Mouse (Mus musculus) gastrocnemius, postnatal 10 days (tissue): ENCODE results near the gene Fgfr2. TPM values are rescaled to one million over a fixed set of nuclear protein-coding genes. Genes with fewer than 3 reads are reported as not detected.
A peak's percentile ranks its signal among the peaks of the same experiment; 100 is the strongest.
"Not testable (repeated sequence)": the region's sequence is repeated elsewhere in the genome, so short reads cannot be mapped to it uniquely, and the experiment has no call there.

ENCODE experiments used
- DNase-seq: peaks from one replicate; pipeline ENCODE4 v3.0.0; 2021; ENCODE audit warnings: mixed read lengths
- total RNA-seq, 2 experiments: library from RNA; stranded (reverse); gene quantifications; 2 replicates each; pipeline ENCODE4 v1.2.3; 2021

Fgfr2 gene
- total RNA-seq, 2 experiments from 2014 or later, result 3.0 to 6.1 TPM

DNA sequence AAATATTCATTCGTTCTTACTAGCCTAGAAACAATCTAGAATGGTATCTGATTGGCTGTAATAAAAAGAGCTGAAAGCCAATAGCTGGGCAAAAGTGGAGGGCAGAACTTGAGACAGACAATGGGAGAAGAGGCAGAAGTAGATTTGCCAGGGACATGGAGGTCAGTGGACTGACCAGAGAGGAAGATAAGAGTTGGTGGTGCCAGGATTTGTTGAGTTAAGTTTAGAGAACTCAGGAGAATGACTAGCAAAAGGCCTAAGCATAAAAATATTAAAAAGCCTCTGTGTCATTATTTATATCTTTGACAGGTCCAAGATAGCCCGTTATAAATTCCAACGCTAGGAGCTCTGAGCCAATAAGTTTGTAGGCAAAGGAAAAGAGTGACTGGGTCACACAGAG, 2668.9 kb downstream of the Fgfr2 start:
- DNase-seq, result no peak

GRCm38 (mm10) chr7:130435776-130436175, 2687.4 kb downstream of the Fgfr2 start:
- no peak for DNase-seq

GRCm38 (mm10) chr7:130432141-130432540, 2691.0 kb downstream of the Fgfr2 start:
- DNase-seq, result no peak

DNA sequence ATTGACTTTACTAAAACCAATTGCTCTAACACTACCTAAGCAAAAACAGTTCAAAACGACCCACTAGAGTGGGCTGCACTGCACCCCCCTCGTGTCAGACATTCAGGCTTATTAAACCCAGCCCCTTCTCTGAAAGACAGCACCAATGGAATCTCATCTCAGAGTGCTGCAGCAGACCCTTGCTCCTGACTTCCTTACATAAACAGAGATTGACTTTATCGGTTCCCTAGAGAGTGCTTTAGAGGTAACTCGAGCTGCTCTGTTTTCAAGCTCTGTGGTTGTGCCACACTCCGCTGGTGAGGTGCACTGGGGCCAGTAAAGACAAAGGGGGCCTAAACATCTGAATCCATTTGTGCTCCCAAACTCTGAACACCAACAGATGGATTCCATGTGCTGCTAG, 2696.6 kb downstream of the Fgfr2 start:
- no peak for DNase-seq

DNA sequence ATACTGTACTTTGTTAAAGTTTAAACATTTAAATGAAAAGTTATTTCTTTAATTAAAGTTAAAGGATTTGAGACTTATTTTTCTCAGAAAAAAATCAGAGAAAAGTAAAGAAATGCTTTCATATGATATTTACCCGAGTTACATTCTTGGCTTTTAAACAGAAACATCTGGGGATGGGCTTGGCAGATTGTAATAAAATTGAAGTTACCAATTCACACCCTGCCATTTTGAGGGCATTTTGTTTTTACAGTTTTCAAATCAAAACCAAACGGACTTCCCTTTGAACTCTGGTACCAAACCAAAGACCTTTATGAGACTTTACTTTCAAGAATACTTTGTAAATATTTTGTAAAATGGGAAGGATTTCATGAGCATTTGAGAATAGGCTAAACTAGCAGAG, 2697.2 kb downstream of the Fgfr2 start:
- no peak for DNase-seq

DNA sequence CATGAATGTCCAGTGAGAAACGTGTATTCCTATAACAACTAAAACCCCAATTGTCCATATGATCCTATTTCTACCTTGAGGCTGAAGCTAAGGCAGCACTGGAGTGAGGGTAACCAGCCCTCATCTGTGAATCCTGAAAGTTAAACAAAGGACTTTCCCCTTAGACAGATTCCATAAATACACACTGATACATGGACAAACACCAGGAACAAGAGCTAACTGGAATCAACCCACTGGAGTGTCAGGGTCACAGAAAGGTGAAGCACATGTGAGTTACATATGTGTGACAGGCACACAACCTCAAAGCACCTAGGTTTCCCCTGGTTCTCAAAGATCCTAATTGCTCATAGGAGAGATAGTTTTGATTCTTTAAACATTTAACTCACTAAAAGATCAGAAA, 2703.2 kb downstream of the Fgfr2 start:
- no peak for DNase-seq

DNA sequence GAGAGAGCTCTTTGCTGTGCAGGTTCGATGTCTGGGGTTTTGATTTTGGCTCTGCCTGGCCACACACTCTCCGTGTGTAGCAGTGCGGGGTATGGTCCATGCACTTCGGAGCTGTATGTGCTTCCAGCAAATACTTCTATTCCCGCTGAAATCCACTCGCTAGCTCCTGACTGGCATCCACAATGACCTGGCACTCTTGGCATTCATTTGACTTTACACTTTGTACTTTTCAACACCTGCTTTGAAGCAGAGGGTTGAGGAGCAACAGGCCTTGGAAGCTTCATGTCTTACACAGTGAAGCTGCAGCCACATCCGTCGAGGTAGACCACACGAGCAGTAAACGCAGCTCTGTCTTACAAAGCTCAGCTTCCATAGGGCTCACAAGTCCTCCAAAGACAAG, 2715.5 kb downstream of the Fgfr2 start:
- DNase-seq, result no peak

GRCm38 (mm10) chr7:130403346-130403745, 2719.8 kb downstream of the Fgfr2 start:
- DNase-seq, result no peak

DNA sequence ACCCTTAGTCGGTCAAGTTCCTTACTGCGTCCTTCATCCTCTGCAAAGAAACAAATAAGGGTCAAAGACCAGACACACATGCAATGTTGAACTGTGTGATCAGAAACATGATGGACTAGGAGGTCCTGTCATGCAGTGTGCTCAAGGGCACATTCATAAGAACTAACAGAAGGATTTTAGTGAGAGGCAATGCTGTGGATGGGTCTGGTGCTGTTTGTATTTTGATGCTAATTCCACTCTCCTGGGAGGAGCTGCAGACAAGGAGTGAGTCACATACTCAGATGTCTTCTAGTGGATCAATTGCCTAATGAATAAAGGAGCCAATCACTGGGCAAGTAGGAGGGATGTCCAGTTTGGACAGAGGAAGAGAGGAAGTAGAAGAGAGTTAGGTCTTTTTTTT, 2728.5 kb downstream of the Fgfr2 start:
- no peak for DNase-seq

DNA sequence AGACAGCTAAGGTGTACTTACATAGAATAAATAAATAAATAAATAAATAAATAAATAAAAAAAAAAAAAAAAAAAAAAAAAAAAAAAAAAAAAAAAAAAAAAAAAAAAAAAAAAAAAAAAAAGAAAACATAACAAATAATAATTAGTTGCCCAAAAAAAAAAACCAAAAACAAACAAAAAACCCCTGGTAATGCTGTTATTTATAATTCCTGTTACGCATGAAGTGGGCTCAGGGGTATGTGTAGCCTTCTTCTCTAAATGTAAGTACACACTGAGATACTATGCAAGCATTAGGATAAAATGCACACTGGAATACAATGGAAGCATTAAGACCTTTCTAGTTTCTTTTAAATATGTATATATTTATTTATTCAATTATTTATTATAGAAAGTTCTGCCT, 2733.1 kb downstream of the Fgfr2 start:
- DNase-seq, result not testable (repeated sequence)

DNA sequence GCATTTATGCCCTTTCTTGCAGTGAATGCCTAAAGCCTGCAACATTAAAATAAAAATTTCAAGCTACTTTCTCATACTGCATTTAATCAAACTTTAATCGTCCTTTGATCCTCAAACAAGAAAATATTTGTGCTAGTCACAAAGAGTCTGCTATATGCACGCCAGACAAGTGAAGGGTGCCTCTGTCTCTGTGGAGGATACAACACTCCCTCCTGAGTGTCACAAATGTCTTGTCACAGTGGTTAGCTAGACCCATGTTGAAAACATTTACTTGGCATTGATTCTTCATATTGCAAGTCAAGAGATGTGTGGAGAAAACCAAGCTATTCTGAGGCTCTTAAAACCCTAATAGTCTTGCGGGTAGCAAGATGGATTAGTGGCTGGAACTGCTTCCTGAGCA, 2736.8 kb downstream of the Fgfr2 start:
- no peak for DNase-seq

- no peak for DNase-seq
Observed at GRCm38 (mm10) chr7:130385732-130386294, 2737.3 kb downstream of the Fgfr2 start.

DNA sequence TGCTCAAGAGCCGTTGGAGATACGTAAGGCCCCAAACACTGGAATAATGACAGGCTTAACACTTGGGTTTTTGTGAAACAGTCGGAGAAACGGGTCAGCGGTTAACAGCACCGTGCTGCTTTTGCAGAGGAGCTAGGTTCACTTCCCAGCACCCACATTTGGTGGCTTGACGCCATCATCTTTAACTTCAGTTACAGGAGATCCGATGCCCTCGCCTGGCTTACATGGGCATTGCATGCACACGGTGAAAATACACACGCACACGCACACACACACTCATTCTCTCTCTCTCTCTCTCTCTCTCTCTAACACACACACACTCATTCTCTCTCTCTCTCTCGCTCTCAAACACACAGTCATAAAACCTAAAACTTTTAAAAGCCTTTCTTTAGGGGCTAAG, 2741.0 kb downstream of the Fgfr2 start:
- DNase-seq, result no peak

GRCm38 (mm10) chr7:130381387-130381951, 2741.7 kb downstream of the Fgfr2 start:
- no peak for DNase-seq

- peak; percentile 37 for DNase-seq
Observed at GRCm38 (mm10) chr7:130380769-130381355, 2742.3 kb downstream of the Fgfr2 start.

- DNase-seq, result no peak
Observed at GRCm38 (mm10) chr7:130380367-130380766, 2742.8 kb downstream of the Fgfr2 start.

DNA sequence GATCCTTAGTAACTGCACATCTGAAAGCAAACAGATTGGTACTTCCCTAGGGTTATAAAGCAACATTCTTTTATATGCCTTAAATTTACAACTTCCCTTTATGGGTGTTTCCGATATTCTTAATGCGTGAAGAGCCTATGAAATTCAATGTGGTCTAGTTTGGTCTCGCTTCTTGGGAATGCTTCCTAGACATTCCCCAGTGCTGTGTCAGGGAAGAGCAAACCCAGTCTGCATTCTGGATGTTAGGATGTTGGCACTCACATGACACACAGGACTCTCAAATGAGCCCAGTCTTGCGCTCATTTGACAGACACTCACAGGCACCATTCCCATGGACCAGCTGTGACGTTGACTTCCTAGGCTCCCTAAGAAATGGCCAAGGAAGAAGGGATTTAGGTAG, 2743.3 kb downstream of the Fgfr2 start:
- no peak for DNase-seq

DNA sequence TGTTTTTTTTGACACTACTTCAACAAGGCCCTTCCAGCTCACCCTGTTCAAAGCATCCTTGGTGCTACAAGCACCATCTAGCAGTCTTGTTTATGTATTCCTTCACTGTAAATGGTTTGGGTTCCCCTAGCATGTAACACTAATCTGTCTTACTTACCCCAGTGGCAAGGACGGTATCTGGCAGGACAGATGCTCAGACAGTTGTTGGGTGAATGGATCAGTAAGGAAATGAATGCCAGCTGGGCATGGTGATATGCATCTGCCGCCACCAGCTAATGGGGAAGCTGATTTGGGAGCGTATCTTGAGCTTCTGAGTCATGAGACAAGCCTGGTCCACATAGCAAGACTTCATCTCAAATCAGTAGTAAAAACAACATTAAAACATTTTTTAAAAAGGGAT, 2744.8 kb downstream of the Fgfr2 start:
- no peak for DNase-seq

DNA sequence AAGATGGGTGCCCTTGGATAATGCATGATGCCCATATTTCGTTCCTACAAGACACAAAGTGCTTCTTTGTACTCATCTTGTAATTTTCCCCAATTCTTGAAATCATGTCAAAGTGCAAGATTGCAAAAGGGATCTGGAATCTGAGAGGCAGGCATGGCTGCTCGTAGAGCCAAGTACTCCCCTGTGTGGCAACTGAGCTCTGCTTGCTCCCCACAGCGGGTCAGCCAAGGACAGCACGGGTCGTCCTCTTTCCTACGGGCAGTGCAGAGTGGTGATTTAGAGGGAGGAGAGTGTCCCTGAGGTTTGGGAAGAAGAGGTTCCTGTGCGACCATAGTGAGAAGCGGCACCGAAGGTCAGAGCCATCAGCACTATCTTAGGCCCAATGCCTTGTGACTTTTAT, 2748.8 kb downstream of the Fgfr2 start:
- DNase-seq, result no peak

DNA sequence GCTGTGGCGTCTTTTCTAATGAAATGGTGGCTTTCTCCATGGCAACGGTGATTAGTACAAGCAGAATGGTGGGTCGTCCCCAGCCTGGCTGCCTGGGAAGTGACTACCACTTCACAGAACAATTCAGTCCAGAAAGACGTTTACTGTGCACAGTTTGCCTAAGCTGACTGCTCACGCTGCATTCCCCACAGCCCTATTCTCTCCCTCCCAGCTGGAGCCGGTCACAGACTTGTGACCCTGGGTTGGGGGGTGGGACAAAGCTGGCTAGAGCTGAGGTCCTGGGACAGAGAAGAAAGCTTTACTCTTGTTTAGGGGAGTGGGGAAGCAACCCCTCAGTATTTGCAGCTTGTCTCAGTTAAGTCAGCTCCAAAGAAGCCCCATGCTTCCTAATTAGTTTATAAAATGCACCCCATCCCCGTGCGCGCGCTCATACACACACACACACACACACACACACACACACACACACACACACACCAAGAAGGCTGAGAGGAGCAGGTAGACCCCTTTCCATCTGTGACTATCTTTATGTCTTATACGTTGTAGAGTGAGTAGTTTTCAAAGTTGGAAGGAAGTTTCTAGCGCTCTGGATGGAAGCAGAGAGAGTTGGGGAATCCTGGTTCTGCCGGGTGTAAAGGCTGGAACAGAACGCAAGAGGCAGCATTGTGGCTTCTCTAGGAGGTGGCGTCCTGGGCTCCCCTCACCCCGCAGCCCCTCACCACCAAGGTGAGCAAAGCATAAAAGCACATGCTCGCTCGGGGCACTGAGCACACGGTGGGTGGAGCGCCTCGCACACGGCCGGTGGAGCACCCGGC, 2754.1 kb downstream of the Fgfr2 start:
- DNase-seq, result no peak

GRCm38 (mm10) chr7:130368036-130368826, 2754.9 kb downstream of the Fgfr2 start:
- DNase-seq, result no peak

DNA sequence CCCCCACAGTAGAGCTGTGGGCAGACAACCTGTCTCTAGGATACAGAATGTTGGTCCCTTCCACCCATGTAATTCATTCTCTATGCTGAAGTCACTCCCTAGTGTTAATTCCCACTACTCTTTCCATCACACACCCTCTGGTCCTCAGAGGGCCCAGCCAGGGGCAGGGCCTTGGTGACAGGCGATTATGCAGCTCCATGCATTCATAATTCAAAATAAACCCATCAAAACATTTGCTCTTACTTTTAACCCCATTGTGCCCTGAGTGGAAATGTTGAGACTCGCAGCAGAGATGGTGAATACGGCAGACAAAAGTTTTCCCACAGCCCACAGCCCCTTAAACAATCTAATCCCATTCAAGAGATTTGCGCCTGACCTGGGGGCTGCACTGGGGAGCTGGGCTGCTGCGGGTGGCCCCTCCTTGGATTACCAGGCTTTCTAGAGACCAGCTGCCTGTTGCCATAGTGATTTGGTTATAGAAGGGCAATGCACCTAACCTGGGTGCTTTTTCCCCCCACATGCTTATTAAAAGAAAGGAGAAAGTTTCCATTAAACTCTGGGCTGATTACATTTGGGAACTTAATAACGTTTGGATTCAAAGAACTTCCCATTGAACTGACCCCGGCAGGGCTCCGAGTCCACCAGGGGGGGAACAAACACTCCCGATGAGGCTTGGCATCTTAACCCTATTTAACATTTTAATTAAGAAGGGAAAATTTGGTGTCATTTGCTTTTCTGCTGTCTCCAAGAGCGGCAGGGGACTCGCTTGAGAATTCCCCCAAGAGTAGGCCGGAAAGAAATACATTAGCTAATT, 2755.7 kb downstream of the Fgfr2 start:
- no peak for DNase-seq
